Mouse (Mus musculus): ENCODE results near the gene Gm15155.
"Not testable (repeated sequence)": the region's sequence is repeated elsewhere in the genome, so short reads cannot be mapped to it uniquely, and the experiment has no call there.

Gene Gm15155

DNA sequence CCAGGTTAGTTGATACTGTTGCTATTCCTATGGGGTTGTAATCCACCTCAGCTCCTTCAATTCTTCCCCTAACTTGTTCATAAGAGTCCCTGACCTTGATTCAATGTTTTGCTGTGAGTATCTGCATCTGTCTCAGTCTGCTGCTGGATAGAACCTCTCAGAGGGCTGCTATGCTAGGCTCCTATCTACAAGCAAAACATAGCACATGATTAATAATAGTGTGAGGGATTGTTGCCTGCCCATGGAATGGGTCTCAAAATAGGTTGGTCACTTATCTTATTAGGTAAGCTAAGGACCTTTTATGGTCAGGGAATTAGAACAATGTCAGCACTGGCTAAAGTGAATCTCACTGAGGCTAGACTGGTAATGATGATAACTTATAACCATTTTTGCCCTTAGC, 547.0 kb downstream of the Gm15155 start:
- DNase-seq = no peak

- not testable (repeated sequence) for DNase-seq
Observed at GRCm38 (mm10) chrX:156303806-156304205, 679.3 kb downstream of the Gm15155 start.

All from thymus, postnatal 4 days (tissue).